Mouse (Mus musculus): ENCODE measurements around the gene Herc1.

- TF ChIP-seq POLR2A (IDR thresholded peaks at IDR 0.05; ENCODE audit: borderline replicate concordance, insufficient read depth, low read length) (no peak), CTCF (IDR thresholded peaks at IDR 0.05; ENCODE audit: borderline replicate concordance, insufficient read depth, low read depth, low read length) (no peak)
These were observed 10.5 kb upstream of the Herc1 start for GRCm38 (mm10) chr9:66339714-66340113.

All from cerebellum, adult 2 months (tissue).